Mouse (Mus musculus) MEL (cell line): Measurements from ENCODE around the gene Wbp2. TPM values are rescaled to one million over a fixed set of nuclear protein-coding genes. Genes with fewer than 3 reads are reported as not detected.
A peak's percentile ranks its signal among the peaks of the same experiment; 100 is the strongest.

Experiments used
- DNase-seq: peaks from one replicate; pipeline ENCODE4 v3.0.0; 2011; ENCODE audit warnings: low read depth, low spot score
- H3K27ac ChIP-seq: 2 replicates; pipeline ENCODE4 v1.5.1; 2012; ENCODE audit warnings: low read depth, mild to moderate bottlenecking, control low read depth, low read length, moderate library complexity; ENCODE audit not compliant: control insufficient read depth
- H3K27me3 ChIP-seq, 2 experiments: fragments of 150-350 bp in 1 of 2; sonication (generic) in 1 of 2; 2 replicates each; pipeline ENCODE4 v1.6.1; 2012; ENCODE audit warnings: low read length in 2 of 2, mild to moderate bottlenecking in 2 of 2, improper control_type of control experiment in 1 of 2, moderate library complexity in 1 of 2; ENCODE audit not compliant: insufficient read depth in 2 of 2, control insufficient read depth in 1 of 2
- H3K36me3 ChIP-seq, 2 experiments: 2 replicates each; pipeline ENCODE4 v1.6.1; 2012 to 2014; ENCODE audit warnings: low read length in 2 of 2, improper control_type of control experiment in 1 of 2, inconsistent platforms in 1 of 2, mild to moderate bottlenecking in 1 of 2; ENCODE audit not compliant: insufficient read depth in 2 of 2, control insufficient read depth in 1 of 2
- H3K4me1 ChIP-seq, 2 experiments: fragments of 150-350 bp in 1 of 2; sonication (generic) in 1 of 2; 2 replicates each; pipeline ENCODE4 v1.6.1; 2012; ENCODE audit warnings: low read length in 2 of 2, improper control_type of control experiment in 1 of 2, mild to moderate bottlenecking in 1 of 2; ENCODE audit not compliant: insufficient read depth in 2 of 2, control insufficient read depth in 1 of 2
- H3K4me3 ChIP-seq, 2 experiments: fragments of 150-350 bp in 1 of 2; sonication (generic) in 1 of 2; 2 replicates each; pipeline ENCODE4 v1.5.1; 2012; ENCODE audit warnings: low read depth in 2 of 2, low read length in 2 of 2, mild to moderate bottlenecking in 2 of 2, moderate library complexity in 2 of 2, control low read depth in 1 of 2, improper control_type of control experiment in 1 of 2; ENCODE audit not compliant: control insufficient read depth in 1 of 2, insufficient read depth in 1 of 2
- H3K79me2 ChIP-seq: 2 replicates; pipeline ENCODE4 v1.6.1; 2012; ENCODE audit warnings: mild to moderate bottlenecking, low read length, moderate library complexity; ENCODE audit not compliant: control insufficient read depth, poor library complexity, insufficient read depth
- H3K9ac ChIP-seq: 2 replicates; pipeline ENCODE4 v1.6.1; 2012; ENCODE audit warnings: low read depth, mild to moderate bottlenecking, control low read depth, low read length, moderate library complexity; ENCODE audit not compliant: control insufficient read depth, poor library complexity, severe bottlenecking
- H3K9me3 ChIP-seq: fragments of 150-350 bp; sonication (generic); replicated peaks from 2 replicates; pipeline ENCODE4 v1.6.1; 2012; ENCODE audit warnings: mild to moderate bottlenecking, low read length, improper control_type of control experiment, moderate library complexity; ENCODE audit not compliant: insufficient read depth
- BHLHE40 ChIP-seq: IDR thresholded peaks from 2 replicates; pipeline ENCODE4 v1.6.1; 2012; ENCODE audit warnings: low read depth, mild to moderate bottlenecking, inconsistent platforms, low read length, improper control_type of control experiment, borderline replicate concordance
- CHD1 ChIP-seq: IDR thresholded peaks from 2 replicates; pipeline ENCODE4 v1.6.1; 2012; ENCODE audit warnings: low read depth, mild to moderate bottlenecking, inconsistent platforms, low read length, improper control_type of control experiment
- CHD2 ChIP-seq: IDR thresholded peaks from 2 replicates; pipeline ENCODE4 v1.6.1; 2011; ENCODE audit warnings: low read length, improper control_type of control experiment
- CTCF ChIP-seq, 3 experiments: IDR thresholded peaks in 2 of 3; conservative IDR thresholded peaks in 1 of 3; 2 replicates each; pipeline ENCODE4 v1.5.1; 2011 to 2012; ENCODE audit warnings: low read length in 3 of 3, low read depth in 2 of 3, mild to moderate bottlenecking in 2 of 3, improper control_type of control experiment in 1 of 3, inconsistent platforms in 1 of 3, mixed read lengths in 1 of 3, moderate library complexity in 1 of 3; ENCODE audit not compliant: control insufficient read depth in 1 of 3, insufficient read depth in 1 of 3, poor library complexity in 1 of 3, severe bottlenecking in 1 of 3
- E2F4 ChIP-seq: IDR thresholded peaks from 2 replicates; pipeline ENCODE4 v1.6.1; 2011; ENCODE audit warnings: low read depth, low read length, improper control_type of control experiment, borderline replicate concordance
- ELF1 ChIP-seq: IDR thresholded peaks from 2 replicates; pipeline ENCODE4 v1.6.1; 2014; ENCODE audit warnings: low read depth, mild to moderate bottlenecking, inconsistent platforms, low read length, improper control_type of control experiment, moderate library complexity
- ETS1 ChIP-seq: IDR thresholded peaks from 2 replicates; pipeline ENCODE4 v1.6.1; 2012; ENCODE audit warnings: low read depth, mild to moderate bottlenecking, inconsistent platforms, low read length, improper control_type of control experiment, moderate library complexity
- GABPA ChIP-seq: IDR thresholded peaks from 2 replicates; pipeline ENCODE4 v1.6.1; 2012; ENCODE audit warnings: low read depth, mild to moderate bottlenecking, inconsistent platforms, low read length, improper control_type of control experiment, moderate library complexity
- KAT2A ChIP-seq: conservative IDR thresholded peaks from 2 replicates; pipeline ENCODE4 v1.6.1; 2012; ENCODE audit warnings: low read depth, low read length, improper control_type of control experiment, inconsistent platforms
- MAZ ChIP-seq: IDR thresholded peaks from 2 replicates; pipeline ENCODE4 v1.6.1; 2012; ENCODE audit warnings: low read depth, mild to moderate bottlenecking, inconsistent platforms, low read length, improper control_type of control experiment
- MEF2A ChIP-seq: IDR thresholded peaks from 2 replicates; pipeline ENCODE4 v1.6.1; 2014; ENCODE audit warnings: low read depth, mild to moderate bottlenecking, inconsistent platforms, low read length, improper control_type of control experiment; ENCODE audit not compliant: poor library complexity, insufficient replicate concordance, severe bottlenecking; ENCODE audit errors: extremely low read depth
- MXI1 ChIP-seq: IDR thresholded peaks from 2 replicates; pipeline ENCODE4 v1.6.1; 2011; ENCODE audit warnings: mild to moderate bottlenecking, low read depth, low read length, improper control_type of control experiment
- MYB ChIP-seq: IDR thresholded peaks from 2 replicates; pipeline ENCODE4 v1.6.1; 2011; ENCODE audit warnings: mild to moderate bottlenecking, low read depth, low read length, improper control_type of control experiment
- MYC ChIP-seq: IDR thresholded peaks from 2 replicates; pipeline ENCODE4 v1.6.1; 2011; ENCODE audit warnings: low read depth, mild to moderate bottlenecking, low read length, improper control_type of control experiment, moderate library complexity
- NELFE ChIP-seq: IDR thresholded peaks from 2 replicates; pipeline ENCODE4 v1.6.1; 2011; ENCODE audit warnings: low read depth, low read length, improper control_type of control experiment
- NRF1 ChIP-seq: IDR thresholded peaks from 2 replicates; pipeline ENCODE4 v1.6.1; 2014; ENCODE audit warnings: low read depth, mild to moderate bottlenecking, inconsistent platforms, low read length, improper control_type of control experiment, moderate library complexity; ENCODE audit not compliant: poor library complexity, insufficient read depth, severe bottlenecking
- POLR2AphosphoS2 ChIP-seq: IDR thresholded peaks from 2 replicates; pipeline ENCODE4 v1.6.1; 2011; ENCODE audit warnings: low read length, improper control_type of control experiment
- RAD21 ChIP-seq: IDR thresholded peaks from 2 replicates; pipeline ENCODE4 v1.6.1; 2011; ENCODE audit warnings: mild to moderate bottlenecking, low read depth, low read length, improper control_type of control experiment
- RCOR1 ChIP-seq: IDR thresholded peaks from 2 replicates; pipeline ENCODE4 v1.6.1; 2012; ENCODE audit warnings: low read depth, mild to moderate bottlenecking, inconsistent platforms, low read length, improper control_type of control experiment
- SIN3A ChIP-seq: IDR thresholded peaks from 2 replicates; pipeline ENCODE4 v1.6.1; 2012; ENCODE audit warnings: low read length, improper control_type of control experiment, inconsistent platforms
- TAL1 ChIP-seq: IDR thresholded peaks from 2 replicates; pipeline ENCODE4 v1.6.1; 2012; ENCODE audit warnings: mild to moderate bottlenecking, inconsistent platforms, low read length, moderate library complexity, mixed read lengths
- TBP ChIP-seq: IDR thresholded peaks from 2 replicates; pipeline ENCODE4 v1.8.0; 2011; ENCODE audit warnings: low read depth, low read length, improper control_type of control experiment
- TCF12 ChIP-seq: IDR thresholded peaks from 2 replicates; pipeline ENCODE4 v1.6.1; 2014; ENCODE audit warnings: low read depth, mild to moderate bottlenecking, inconsistent platforms, low read length, improper control_type of control experiment, moderate library complexity
- UBTF ChIP-seq: IDR thresholded peaks from 2 replicates; pipeline ENCODE4 v1.6.1; 2012; ENCODE audit warnings: low read depth, mild to moderate bottlenecking, inconsistent platforms, low read length, improper control_type of control experiment, moderate library complexity, borderline replicate concordance; ENCODE audit not compliant: insufficient read depth
- USF1 ChIP-seq: IDR thresholded peaks from 2 replicates; pipeline ENCODE4 v1.6.1; 2014; ENCODE audit warnings: low read depth, mild to moderate bottlenecking, inconsistent platforms, low read length, improper control_type of control experiment, moderate library complexity
- USF2 ChIP-seq, 2 experiments: IDR thresholded peaks; 2 replicates each; pipeline ENCODE4 v1.6.1; 2011 to 2012; ENCODE audit warnings: improper control_type of control experiment in 2 of 2, low read length in 2 of 2, borderline replicate concordance in 1 of 2, inconsistent platforms in 1 of 2, low read depth in 1 of 2, mild to moderate bottlenecking in 1 of 2; ENCODE audit not compliant: insufficient read depth in 1 of 2
- ZC3H11A ChIP-seq: IDR thresholded peaks from 2 replicates; pipeline ENCODE4 v1.6.1; 2012; ENCODE audit warnings: low read depth, mild to moderate bottlenecking, inconsistent platforms, low read length, improper control_type of control experiment
- ZKSCAN1 ChIP-seq: IDR thresholded peaks from 2 replicates; pipeline ENCODE4 v1.6.1; 2012; ENCODE audit warnings: low read depth, mild to moderate bottlenecking, inconsistent platforms, low read length, improper control_type of control experiment, moderate library complexity
- ZMIZ1 ChIP-seq: IDR thresholded peaks from 2 replicates; pipeline ENCODE4 v1.6.1; 2012; ENCODE audit warnings: low read depth, mild to moderate bottlenecking, inconsistent platforms, low read length, improper control_type of control experiment, moderate library complexity
- ZNF384 ChIP-seq: IDR thresholded peaks from 2 replicates; pipeline ENCODE4 v1.6.1; 2012; ENCODE audit warnings: low read depth, mild to moderate bottlenecking, inconsistent platforms, low read length, improper control_type of control experiment
- polyA plus RNA-seq, 2 experiments: library from polyadenylated mRNA; stranded (reverse) in 1 of 2; unstranded in 1 of 2; fragments of >175 nt in 1 of 2; fragments of >200 nt in 1 of 2; gene quantifications; 2 replicates each; pipeline versions ENCODE4 v1.2.1 to v1.2.4; 2012; ENCODE audit warnings: low replicate concordance in 2 of 2, low read depth in 1 of 2; ENCODE audit not compliant: insufficient read length in 2 of 2, insufficient read depth in 1 of 2, missing spikeins in 1 of 2
- total RNA-seq: library from RNA; depleted of rRNA; stranded (reverse); fragments of 300-350 nt; gene quantifications from 2 replicates; pipeline ENCODE4 v1.2.3, GENCODE M21; 2012

The Wbp2 gene
- total and polyA plus RNA-seq, 3 experiments, result 16.5 to 75.8 TPM; not detected in 1

- TF ChIP-seq GABPA (no peak), ZKSCAN1 (no peak), ZC3H11A (no peak), NELFE (peak; percentile 23; the same call in 1 of the 2 replicates), UBTF (no peak), E2F4 (no peak), MYC (no peak), MXI1 (no peak; the same call in 1 of the 2 replicates), KAT2A (no peak), MYB (no peak), TBP (no peak; the same call in 1 of the 2 replicates), TCF12 (peak; percentile 39; the same call in 1 of the 2 replicates), RAD21 (no peak)
- TF ChIP-seq, all 39 proteins: peak for 16
Measured at GRCm38 (mm10) chr11:116077446-116078204, 9.2 kb downstream of the Wbp2 start, which contains the start of gene Unc13d (continued).

DNA sequence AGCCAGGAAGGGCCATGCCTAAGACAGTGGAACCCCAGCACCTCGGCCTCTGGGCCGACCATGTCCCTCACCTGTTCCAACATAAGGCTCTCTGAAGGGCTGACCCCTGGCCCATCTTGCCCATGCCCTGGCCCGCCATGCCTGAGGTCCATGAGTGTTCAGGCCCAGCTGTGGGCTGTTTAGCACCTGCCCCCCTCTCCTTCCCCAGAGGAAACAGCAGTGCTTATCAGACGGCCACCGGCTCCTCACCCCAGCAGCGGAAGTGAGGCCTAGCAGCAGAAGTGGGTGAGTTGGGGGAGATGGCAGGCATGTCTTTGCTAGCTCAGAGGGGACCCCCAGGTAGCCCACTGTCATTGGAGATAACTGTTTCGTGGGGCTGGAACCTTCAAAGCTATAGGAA lies 10.0 kb downstream of the Wbp2 start:
- peaks cover 0 to 21% of the 10 kb centered on the region in 2 experiments; a peak in 2 of 4 replicates for H3K36me3 ChIP-seq
- no peaks in the 10 kb centered on the region for H3K9me3 ChIP-seq
- peaks cover 21% of the 10 kb centered on the region for H3K79me2 ChIP-seq
- H3K9ac ChIP-seq, result peak overlapping the region; percentile 94
- DNase-seq, result peak; percentile 94
- H3K27ac ChIP-seq, result peak overlapping the region; percentile 97
- H3K4me1 ChIP-seq, result peaks cover 11 to 21% of the 10 kb centered on the region in 2 experiments
- H3K27me3 ChIP-seq, result no peaks in the 10 kb centered on the region
- peak overlapping the region; percentile 59 to 78 for H3K4me3 ChIP-seq
- TF ChIP-seq ZNF384 (no peak), TCF12 (peak; percentile 98), BHLHE40 (peak; percentile 55; the same call in 1 of the 2 replicates), USF1 (no peak), ZKSCAN1 (no peak), MEF2A (peak; percentile 57; the same call in 1 of the 2 replicates), ELF1 (peak; percentile 82), TAL1 (peak; percentile 95), CHD2 (peak; percentile 31; the same call in 1 of the 2 replicates), E2F4 (no peak), SIN3A (peak; percentile 97), UBTF (no peak), RAD21 (no peak), POLR2AphosphoS2 (peak; percentile 94), KAT2A (no peak; the same call in 1 of the 2 replicates), MYB (peak; percentile 57; the same call in 1 of the 2 replicates), USF2 (IDR thresholded peaks at IDR 0.05; ENCODE audit: borderline replicate concordance in 1 of 2, insufficient read depth in 1 of 2, low read depth in 1 of 2, low read length in 2 of 2) (no peak), ZMIZ1 (peak; percentile 84), RCOR1 (peak; percentile 74), GABPA (no peak), CHD1 (0 out of 2 replicates have a peak, but pooled peaks have one; percentile 20), ETS1 (peak; percentile 97), CTCF (IDR thresholded peaks at IDR 0.05 in 2 of 3, conservative IDR thresholded peaks at IDR 0.05 in 1 of 3; ENCODE audit: control insufficient read depth in 1 of 3, insufficient read depth in 1 of 3, low read depth in 2 of 3, low read length in 3 of 3, poor library complexity in 1 of 3, severe bottlenecking in 1 of 3) (no peak), MXI1 (peak; percentile 62; the same call in 1 of the 2 replicates), NRF1 (no peak), MAZ (peak; percentile 98), MYC (peak; percentile 75; the same call in 1 of the 2 replicates)
